Mouse (Mus musculus): ENCODE measurements around the gene Tfap2a. TPM values are rescaled to one million over a fixed set of nuclear protein-coding genes. Genes with fewer than 3 reads are reported as not detected.

The Tfap2a gene
- polyA plus RNA-seq, 1 experiment from 2014 or later, result 0.22 TPM

Other genes with a start within 250 kb of the Tfap2a start
- 4.6 and 4.8 TPM in 2 replicates for gene Gcnt2, start 121.4 kb upstream of the Tfap2a start, polyA plus RNA-seq (2014; fragmentation: Nextera tagmentation; extraction: Ambion mirVana)

All from heart, embryonic 14.5 days (tissue).